Mouse (Mus musculus) embryonic facial prominence, embryonic 13.5 days (tissue): ENCODE measurements around the gene Smim15. TPM values are rescaled to one million over a fixed set of nuclear protein-coding genes. Genes with fewer than 3 reads are reported as not detected.

Experiments used
- ATAC-seq: fragments of 200-750 bp; cut with Nextera tagmentation; 2 replicates; pipeline ENCODE4 v1.8.0; 2017; ENCODE audit warnings: low read depth; ENCODE audit not compliant: insufficient number of reproducible peaks, insufficient read depth, low FRiP score, low TSS enrichment
- H3K27ac ChIP-seq: fragments of 300-500 bp; sonication (generic); 2 replicates; pipeline ENCODE4 v1.5.1; 2015; ENCODE audit warnings: moderate library complexity, mild to moderate bottlenecking, inconsistent platforms
- H3K27me3 ChIP-seq: fragments of 300-500 bp; sonication (generic); 2 replicates; pipeline ENCODE4 v1.6.1; 2015; ENCODE audit warnings: mild to moderate bottlenecking, inconsistent platforms
- H3K36me3 ChIP-seq: fragments of 300-500 bp; sonication (generic); 2 replicates; pipeline ENCODE4 v1.6.1; 2015; ENCODE audit warnings: mild to moderate bottlenecking, inconsistent platforms
- H3K4me1 ChIP-seq: fragments of 300-500 bp; sonication (generic); 2 replicates; pipeline ENCODE4 v1.6.1; 2015; ENCODE audit warnings: inconsistent platforms
- H3K4me2 ChIP-seq: fragments of 300-500 bp; sonication (generic); 2 replicates; pipeline ENCODE4 v1.6.1; 2015; ENCODE audit warnings: moderate library complexity, mild to moderate bottlenecking, inconsistent platforms
- H3K4me3 ChIP-seq: fragments of 300-500 bp; sonication (generic); 2 replicates; pipeline ENCODE4 v1.5.1; 2015; ENCODE audit warnings: mild to moderate bottlenecking, inconsistent platforms
- H3K9ac ChIP-seq: fragments of 300-500 bp; sonication (generic); 2 replicates; pipeline ENCODE4 v1.6.1; 2015; ENCODE audit warnings: mild to moderate bottlenecking, inconsistent platforms
- H3K9me3 ChIP-seq: fragments of 300-500 bp; sonication (generic); 2 replicates; pipeline ENCODE4 v1.6.1; 2016; ENCODE audit warnings: inconsistent platforms
- WGBS: fragments of 180-500 bp; shearing (Covaris S2); methylation state at CpG from one replicate; pipeline ENCODE4 v1.1.7; 2015; ENCODE audit warnings: mixed read lengths; 5-methylcytosine and 5-hydroxymethylcytosine counted together
- polyA plus RNA-seq: library from polyadenylated mRNA; unstranded; fragments of >200 nt; fragmentation: Nextera tagmentation; extraction: Ambion mirVana; gene quantifications from 2 replicates; pipeline ENCODE4 v1.2.1, GENCODE M21; 2015

Smim15 gene
- polyA plus RNA-seq, 1 experiment from 2014 or later: 50.8 TPM

GRCm38 (mm10) chr13:108095617-108096016, 51.4 kb downstream of the Smim15 start:
- no peak for ATAC-seq
- Histone ChIP-seq H3K27me3 (no peaks in the 10 kb centered on the region), H3K4me1 (no peaks in the 10 kb centered on the region), H3K9ac (no peak overlapping the region), H3K36me3 (no peaks in the 10 kb centered on the region; the same call in 1 of the 2 replicates), H3K9me3 (no peaks in the 10 kb centered on the region), H3K4me2 (no peak overlapping the region), H3K4me3 (no peak overlapping the region), H3K27ac (no peak overlapping the region)
- 80% methylated on average over 7 of the region's 7 CpGs for WGBS

DNA sequence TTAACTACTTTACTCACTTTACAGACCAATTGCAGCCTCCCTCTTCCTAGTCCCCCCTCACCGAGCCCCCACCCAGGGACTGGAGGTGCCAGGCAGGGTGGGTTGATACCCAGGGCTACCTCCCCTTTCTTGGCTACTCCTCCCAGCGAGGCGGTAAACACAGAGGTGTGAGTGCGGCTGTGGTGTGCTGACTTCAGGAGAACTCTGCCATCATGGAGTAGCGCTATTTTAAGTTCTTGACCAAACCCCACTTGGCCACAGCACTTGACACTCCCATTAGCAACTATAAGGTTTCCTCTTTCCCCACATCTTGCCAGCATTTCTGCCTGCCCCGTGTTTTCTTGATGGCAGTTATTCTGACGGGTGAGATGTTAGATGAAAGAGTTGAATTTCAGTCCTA, 52.2 kb downstream of the Smim15 start:
- no peak overlapping the region for H3K9ac ChIP-seq
- H3K4me2 ChIP-seq: no peak overlapping the region
- no peak overlapping the region for H3K4me3 ChIP-seq
- H3K27me3 ChIP-seq: no peaks in the 10 kb centered on the region
- 79% methylated on average over 7 of the region's 7 CpGs for WGBS
- H3K9me3 ChIP-seq: no peaks in the 10 kb centered on the region
- no peaks in the 10 kb centered on the region; the same call in 1 of the 2 replicates for H3K36me3 ChIP-seq
- no peaks in the 10 kb centered on the region for H3K4me1 ChIP-seq
- no peak for ATAC-seq
- H3K27ac ChIP-seq: no peak overlapping the region

Other genes with a start within 250 kb of the Smim15 start
- gene Ndufaf2, start 114.2 kb downstream of the Smim15 start, polyA plus RNA-seq: 101 TPM in 2 replicates
- 20.2 and 22.9 TPM in 2 replicates for gene Ercc8, start 114.3 kb downstream of the Smim15 start, polyA plus RNA-seq
- 3.3 and 5.0 TPM in 2 replicates for gene Elovl7, start 170.0 kb downstream of the Smim15 start, polyA plus RNA-seq